21 mouse cellular contexts compared by ENCODE assay signal in genomic region chr14:122262851-122263659, GRCm38 (mm10).
A peak's percentile ranks its signal among the peaks of the same experiment; 100 is the strongest.
DNase-seq lines count a peak whose midpoint lies in the region; ATAC-seq and TF ChIP-seq lines count a peak whose summit lies in the region.
"Had no signal": no experiment of that assay in that cellular context is flagged by ENCODE, and none has a peak within 500 bp of the region (broad histone marks: within the 10 kb centered on the region; RNA-seq: fewer than 3 reads in every experiment).

No protein-coding gene starts in this region.

- WGBS in forebrain, embryonic 11.5 days: 47% methylated on average over 16 of the region's 16 CpGs
- 37% methylated on average over 16 of the region's 16 CpGs for WGBS in forebrain, embryonic 16.5 days
- WGBS in midbrain, embryonic 13.5 days: 40% methylated on average over 16 of the region's 16 CpGs
- 67% methylated on average over 16 of the region's 16 CpGs for WGBS in lung, adult 2 months

- no peak for TF ChIP-seq POLR2A in brain, embryonic 14.5 days (IDR thresholded peaks at IDR 0.05; ENCODE audit: borderline replicate concordance, extremely low read depth, insufficient read depth, insufficient read length, poor library complexity, severe bottlenecking)
- TF ChIP-seq POLR2A in lung, adult 2 months (IDR thresholded peaks at IDR 0.05; ENCODE audit: borderline replicate concordance, extremely low read depth, low read depth, low read length): no peak

- DNase-seq in forebrain, embryonic 11.5 days (ENCODE audit: low spot score): peak; percentile 35
- DNase-seq in ES-E14 (ENCODE audit: low read depth, low spot score): no peak
- DNase-seq in brain, embryonic 14.5 days (ENCODE audit: low read depth): peak; percentile 54
- no peak for DNase-seq in adrenal gland, adult 2 months
- no peak for DNase-seq in lung, adult 2 months
- DNase-seq: adrenal gland, postnatal 36 days; gastrocnemius, adult 2 months; heart, adult 18-20 months; kidney, postnatal 36 days; left cerebral cortex, postnatal 4 days; lung, adult 18-20 months; thymus, postnatal 25 days had no signal

- H3K4me2 ChIP-seq in forebrain, embryonic 11.5 days (ENCODE audit: low read depth, low read length, severe bottlenecking): no peak overlapping the region
- no peak overlapping the region for H3K4me2 ChIP-seq in forebrain, embryonic 16.5 days (ENCODE audit: low read length)
- no peak overlapping the region for H3K4me2 ChIP-seq in midbrain, embryonic 13.5 days (replicated peaks)
- H3K4me2 ChIP-seq: liver, embryonic 11.5 days had no signal

- H3K4me1 ChIP-seq in forebrain, embryonic 11.5 days (replicated peaks; ENCODE audit: control insufficient read depth, insufficient read depth, low read length): peaks cover 11% of the 10 kb centered on the region; the same call in 1 of the 2 replicates
- 0 out of 2 replicates have a peak, but pooled peaks cover 2% of the 10 kb centered on the region for H3K4me1 ChIP-seq in forebrain, embryonic 16.5 days (replicated peaks; ENCODE audit: control insufficient read depth, insufficient read depth, low read length)
- peaks cover 12 to 19% of the 10 kb centered on the region in 2 experiments for H3K4me1 ChIP-seq in ES-E14 (ENCODE audit: control insufficient read depth in 2 of 2, insufficient read depth in 2 of 2, low read length in 2 of 2, poor library complexity in 1 of 2)
- H3K4me1 ChIP-seq in midbrain, embryonic 13.5 days (replicated peaks): peaks cover 5% of the 10 kb centered on the region; the same call in 1 of the 2 replicates
- H3K4me1 ChIP-seq in lung, adult 2 months (ENCODE audit: control insufficient read depth, insufficient read depth, low read length): no peaks in the 10 kb centered on the region
- H3K4me1 ChIP-seq: megakaryocyte, embryonic 14.5 days had no signal

- no peak overlapping the region for H3K9ac ChIP-seq in forebrain, embryonic 11.5 days (ENCODE audit: low read length)
- H3K9ac ChIP-seq in forebrain, embryonic 16.5 days (replicated peaks; ENCODE audit: low read depth, low read length): no peak overlapping the region
- no peak overlapping the region for H3K9ac ChIP-seq in ES-E14 (ENCODE audit: insufficient read depth, low read depth, low read length, poor library complexity, severe bottlenecking)
- H3K9ac ChIP-seq in midbrain, embryonic 13.5 days (replicated peaks): no peak overlapping the region

- no peaks in the 10 kb centered on the region; the same call in 1 of the 2 replicates for H3K27me3 ChIP-seq in forebrain, embryonic 11.5 days (ENCODE audit: control insufficient read depth, insufficient read depth, low read length)
- peaks cover 2% of the 10 kb centered on the region for H3K27me3 ChIP-seq in forebrain, embryonic 16.5 days (replicated peaks; ENCODE audit: control insufficient read depth, insufficient read depth, low read length)
- peaks cover 56% of the 10 kb centered on the region for H3K27me3 ChIP-seq in midbrain, embryonic 13.5 days
- H3K27me3 ChIP-seq: megakaryocyte, embryonic 14.5 days had no signal

- in situ Hi-C loops in ES-E14 (cut with MboI; ENCODE audit: low sequenced_read_pairs in 2 of 2, unreplicated experiment in 2 of 2): no loop called here

- 0 out of 2 replicates have a peak, but pooled peaks have one; percentile 28 for ATAC-seq in forebrain, embryonic 11.5 days (replicated peaks; ENCODE audit: low FRiP score)
- no peak for ATAC-seq in forebrain, embryonic 16.5 days
- peak; percentile 51; the same call in 1 of the 2 replicates for ATAC-seq in midbrain, embryonic 13.5 days
- ATAC-seq: hindbrain, embryonic 16.5 days; intestine, embryonic 16.5 days had no signal

- H3K4me3 ChIP-seq in forebrain, embryonic 11.5 days (ENCODE audit: low read depth, low read length): no peak overlapping the region
- no peak overlapping the region for H3K4me3 ChIP-seq in forebrain, embryonic 16.5 days (replicated peaks; ENCODE audit: low read length)
- no peak overlapping the region for H3K4me3 ChIP-seq in ES-E14 (ENCODE audit: insufficient read depth in 1 of 2, low read depth in 1 of 2, low read length in 2 of 2, poor library complexity in 1 of 2, severe bottlenecking in 1 of 2)
- no peak overlapping the region for H3K4me3 ChIP-seq in midbrain, embryonic 13.5 days (replicated peaks)
- no peak overlapping the region for H3K4me3 ChIP-seq in lung, adult 2 months (replicated peaks; ENCODE audit: extremely low read depth, low read depth, low read length)
- H3K4me3 ChIP-seq: embryonic facial prominence, embryonic 10.5 days; gastrocnemius, adult 2 months; megakaryocyte, embryonic 14.5 days; myocyte had no signal

- no peaks in the 10 kb centered on the region for H3K36me3 ChIP-seq in forebrain, embryonic 11.5 days (ENCODE audit: control insufficient read depth, insufficient read depth, low read length)
- H3K36me3 ChIP-seq in forebrain, embryonic 16.5 days (ENCODE audit: control insufficient read depth, insufficient read depth): no peaks in the 10 kb centered on the region
- H3K36me3 ChIP-seq in ES-E14 (ENCODE audit: control insufficient read depth, insufficient read depth, low read length, poor library complexity, severe bottlenecking): no peaks in the 10 kb centered on the region
- H3K36me3 ChIP-seq in midbrain, embryonic 13.5 days: no peaks in the 10 kb centered on the region
- H3K36me3 ChIP-seq: embryonic facial prominence, embryonic 10.5 days had no signal

- no peak overlapping the region for H3K27ac ChIP-seq in forebrain, embryonic 11.5 days (ENCODE audit: low read depth, low read length)
- no peak overlapping the region for H3K27ac ChIP-seq in forebrain, embryonic 16.5 days (ENCODE audit: low read length)
- no peak overlapping the region for H3K27ac ChIP-seq in ES-E14 (ENCODE audit: insufficient read depth, low read depth, low read length, poor library complexity, severe bottlenecking)
- no peak overlapping the region for H3K27ac ChIP-seq in midbrain, embryonic 13.5 days
- H3K27ac ChIP-seq: embryonic facial prominence, embryonic 10.5 days; gastrocnemius, adult 2 months had no signal

- TF ChIP-seq CTCF in brain, embryonic 14.5 days (IDR thresholded peaks at IDR 0.05; ENCODE audit: borderline replicate concordance, extremely low read depth, insufficient read depth, insufficient read length): no peak
- no peak for TF ChIP-seq CTCF in lung, adult 2 months (IDR thresholded peaks at IDR 0.05; ENCODE audit: insufficient read depth, low read length)

- no peaks in the 10 kb centered on the region for H3K9me3 ChIP-seq in forebrain, embryonic 11.5 days (ENCODE audit: control insufficient read depth, low read length)
- H3K9me3 ChIP-seq in forebrain, embryonic 16.5 days (ENCODE audit: control insufficient read depth, low read length): no peaks in the 10 kb centered on the region
- H3K9me3 ChIP-seq in ES-E14 (ENCODE audit: control insufficient read depth, insufficient read depth, low read depth, low read length): no peaks in the 10 kb centered on the region
- no peaks in the 10 kb centered on the region for H3K9me3 ChIP-seq in midbrain, embryonic 13.5 days
- H3K9me3 ChIP-seq: embryonic facial prominence, embryonic 10.5 days; G1E; megakaryocyte, embryonic 14.5 days had no signal

TF ChIP-seq in ES-E14, 5 proteins besides CTCF, POLR2A, EP300 and RAD21:
- TF ChIP-seq ZNF384 (IDR thresholded peaks at IDR 0.05; ENCODE audit: low read depth, low read length) (peak; percentile 27; the same call in 1 of the 2 replicates), ZC3H11A (IDR thresholded peaks at IDR 0.05; ENCODE audit: borderline replicate concordance, low read depth, low read length) (no peak)

Comparison
In these comparisons a context has a peak if more than half of its experiments do, and no peak if none do; other contexts are left out.
1. DNase-seq: peak in forebrain, embryonic 11.5 days (single experiment) and brain, embryonic 14.5 days (single experiment); none in ES-E14 (single experiment), adrenal gland, adult 2 months (single experiment) and lung, adult 2 months (single experiment).